Mouse (Mus musculus): Measurements from ENCODE around the gene Tdrkh.

- TF ChIP-seq CTCF (IDR thresholded peaks at IDR 0.05; ENCODE audit: extremely low read depth, insufficient read length, insufficient replicate concordance, low read depth, low read length) (no peak), POLR2A (IDR thresholded peaks at IDR 0.05; ENCODE audit: low read depth, low read length) (no peak)
Measured at GRCm38 (mm10) chr3:94388047-94388446, 25.0 kb upstream of the Tdrkh start.

Measured in small intestine, adult 2 months (tissue).